Mouse (Mus musculus) liver, adult 2 months (tissue): Measurements from ENCODE around the gene Olfr133.

Experiments used
- CTCF ChIP-seq: fragments of 200-500 bp; IDR thresholded peaks from 2 replicates; pipeline ENCODE4 v1.5.1; 2011; ENCODE audit warnings: low read depth, low read length, control low read depth
- POLR2A ChIP-seq: fragments of 200-500 bp; IDR thresholded peaks from 2 replicates; pipeline ENCODE4 v1.6.1; 2011; ENCODE audit warnings: low read length, control low read depth; ENCODE audit not compliant: insufficient read depth; ENCODE audit errors: extremely low read depth

GRCm38 (mm10) chr17:38171088-38171487 is 26.0 kb downstream of the Olfr133 start, which contains the start of gene Olfr134:
- TF ChIP-seq CTCF: no peak
- no peak for TF ChIP-seq POLR2A
